Mouse (Mus musculus): ENCODE data around the gene Ptprb.

The Ptprb gene

DNA sequence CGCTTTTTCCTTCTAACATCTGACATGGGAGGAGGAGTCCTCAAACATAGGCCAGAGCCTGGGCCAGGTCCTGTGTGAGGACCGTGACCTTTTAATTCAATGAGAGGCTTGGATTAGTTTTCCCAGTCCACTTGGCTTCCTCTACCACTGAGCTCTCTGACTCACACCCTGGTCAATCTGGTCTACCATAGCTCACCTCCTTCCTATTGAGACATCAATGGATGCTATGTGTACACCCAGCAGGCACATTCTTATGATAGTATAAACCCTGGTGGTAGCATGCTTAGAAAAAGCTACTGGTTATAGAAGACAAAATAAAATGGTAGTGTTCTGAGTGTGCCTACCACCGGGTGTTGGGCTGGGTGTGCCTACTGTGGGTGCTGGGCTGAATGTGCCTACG lies 21.1 kb downstream of the Ptprb start:
- no peak for DNase-seq (ENCODE audit: low spot score)

DNA sequence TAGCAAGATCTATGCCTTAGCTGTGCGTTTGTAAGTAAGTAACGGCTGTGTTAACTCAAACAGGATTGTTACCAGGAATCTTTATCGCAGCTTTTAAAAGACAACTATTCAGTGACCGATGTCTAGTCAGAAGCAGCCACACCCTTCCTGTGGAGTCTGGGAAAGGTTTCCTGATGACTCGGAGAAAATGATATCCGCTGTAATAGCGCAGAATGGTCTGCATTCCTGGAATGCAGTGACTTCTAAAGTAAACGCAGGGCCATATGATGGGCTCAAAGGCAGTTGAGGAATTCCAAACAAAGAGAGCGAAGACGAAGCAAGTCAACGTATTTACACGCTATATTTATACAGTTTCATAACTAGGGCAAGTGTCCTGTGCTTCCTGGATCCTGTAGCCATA lies 22.5 kb downstream of the Ptprb start:
- peak; percentile 45 for DNase-seq (ENCODE audit: low spot score)

DNA sequence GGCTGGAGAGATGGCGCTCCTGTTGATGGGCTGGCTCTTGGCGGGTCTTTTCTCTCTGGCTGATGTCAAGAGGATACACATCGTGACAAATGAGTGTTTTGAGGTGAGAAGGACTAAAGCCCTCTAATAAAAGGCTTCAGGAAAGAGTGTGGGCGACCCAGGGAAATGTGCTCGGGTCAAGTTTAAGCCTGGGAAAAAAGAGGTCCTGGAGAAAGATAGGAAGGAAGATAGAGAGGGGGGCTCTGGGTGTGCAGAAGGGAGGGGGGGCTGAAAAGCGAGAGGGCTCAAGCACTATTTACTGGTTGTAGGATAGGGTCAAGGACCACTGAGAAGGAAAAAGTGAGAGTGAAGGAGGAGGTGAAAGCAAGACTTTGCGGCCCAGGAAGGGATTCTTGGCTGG lies 25.5 kb downstream of the Ptprb start:
- DNase-seq (ENCODE audit: low spot score): no peak

GRCm38 (mm10) chr10:116301258-116301657 lies 25.9 kb downstream of the Ptprb start:
- DNase-seq (ENCODE audit: low spot score): peak; percentile 80

DNA sequence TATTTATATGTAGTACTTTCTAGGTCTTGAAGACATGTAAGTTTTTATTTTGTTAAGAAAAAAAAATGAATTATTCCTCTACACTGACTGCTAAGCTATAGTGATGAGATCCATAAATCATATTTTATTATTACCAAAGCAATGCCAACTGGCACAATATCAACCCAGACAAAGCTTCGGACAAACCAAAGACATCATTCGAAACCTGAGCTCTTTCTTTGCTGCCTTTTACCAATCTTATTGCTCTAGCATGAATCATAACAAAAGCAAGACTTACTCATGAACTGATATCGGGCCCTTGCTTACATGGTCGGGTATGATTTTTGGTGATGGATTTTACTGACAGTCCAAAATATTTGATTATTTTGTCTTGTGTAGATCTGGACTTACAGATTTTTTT lies 29.0 kb downstream of the Ptprb start:
- no peak for DNase-seq (ENCODE audit: low spot score)

GRCm38 (mm10) chr10:116309460-116309859 lies 34.1 kb downstream of the Ptprb start:
- DNase-seq (ENCODE audit: low spot score): no peak

- DNase-seq (ENCODE audit: low spot score): peak; percentile 43
These were observed 35.3 kb downstream of the Ptprb start for GRCm38 (mm10) chr10:116310516-116311210.

- DNase-seq (ENCODE audit: low spot score): peak; percentile 76
These were observed 43.9 kb downstream of the Ptprb start for GRCm38 (mm10) chr10:116319246-116319645.

DNA sequence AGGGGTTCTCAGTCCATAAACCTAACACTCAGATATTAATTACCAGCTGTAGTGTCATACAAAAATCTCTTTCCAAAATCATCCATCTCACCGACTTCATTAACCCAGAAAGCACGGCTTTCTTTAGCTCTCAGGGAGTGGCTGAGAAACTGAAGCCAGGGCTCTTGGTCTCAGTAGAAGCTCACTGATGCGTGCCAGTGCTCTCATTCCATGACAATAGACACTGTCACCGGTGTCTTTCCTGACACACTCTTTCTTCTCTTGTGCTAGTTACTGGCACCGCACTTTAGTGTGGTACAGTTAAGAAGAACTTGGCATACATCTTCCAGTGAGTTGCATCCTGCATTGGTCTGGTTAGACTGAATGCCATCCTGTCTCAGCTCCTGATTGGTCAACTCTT lies 53.8 kb downstream of the Ptprb start:
- no peak for DNase-seq (ENCODE audit: low spot score)

DNA sequence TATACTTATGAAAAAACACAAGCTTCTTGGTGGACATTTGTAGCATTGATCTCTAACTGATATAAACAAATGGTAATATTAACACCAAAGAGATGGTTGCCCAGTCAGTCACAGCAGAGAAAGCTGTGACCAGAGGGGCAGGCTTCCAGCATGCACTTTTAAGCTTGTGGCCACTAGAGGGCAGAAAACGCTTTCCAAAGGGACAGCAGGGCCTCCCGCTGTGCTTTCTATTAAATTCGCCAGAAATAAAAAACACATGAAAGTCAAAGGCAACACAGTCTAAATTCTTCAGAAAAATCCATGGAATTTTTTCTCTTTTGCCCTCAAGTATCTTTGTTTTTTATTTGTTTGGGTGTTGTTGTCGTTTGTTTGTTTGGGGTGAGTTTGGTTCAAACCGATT lies 55.1 kb downstream of the Ptprb start:
- peak; percentile 71 for DNase-seq (ENCODE audit: low spot score)

DNA sequence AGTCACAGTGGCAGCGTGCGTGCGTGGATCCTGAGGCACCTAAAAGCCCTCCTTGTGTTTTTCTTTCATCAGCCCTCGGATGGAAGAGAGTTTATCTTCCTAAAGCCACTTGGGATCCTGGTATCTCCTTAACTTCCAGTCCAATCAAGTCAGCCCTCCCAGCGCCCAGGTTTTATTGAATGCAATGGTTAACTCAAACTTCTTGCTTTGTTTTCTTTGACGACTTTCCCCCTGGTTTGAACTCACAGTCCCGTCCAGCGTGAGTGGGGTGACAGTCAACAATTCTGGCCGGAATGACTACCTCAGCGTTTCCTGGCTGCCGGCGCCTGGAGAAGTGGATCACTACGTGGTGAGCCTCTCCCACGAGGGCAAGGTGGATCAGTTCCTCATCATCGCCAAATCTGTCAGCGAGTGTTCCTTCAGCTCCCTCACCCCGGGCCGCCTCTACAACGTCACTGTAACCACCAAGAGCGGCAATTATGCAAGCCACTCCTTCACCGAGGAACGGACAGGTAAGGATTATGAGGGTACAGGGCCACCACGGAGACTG lies 55.7 kb downstream of the Ptprb start:
- no peak for DNase-seq (ENCODE audit: low spot score)

DNA sequence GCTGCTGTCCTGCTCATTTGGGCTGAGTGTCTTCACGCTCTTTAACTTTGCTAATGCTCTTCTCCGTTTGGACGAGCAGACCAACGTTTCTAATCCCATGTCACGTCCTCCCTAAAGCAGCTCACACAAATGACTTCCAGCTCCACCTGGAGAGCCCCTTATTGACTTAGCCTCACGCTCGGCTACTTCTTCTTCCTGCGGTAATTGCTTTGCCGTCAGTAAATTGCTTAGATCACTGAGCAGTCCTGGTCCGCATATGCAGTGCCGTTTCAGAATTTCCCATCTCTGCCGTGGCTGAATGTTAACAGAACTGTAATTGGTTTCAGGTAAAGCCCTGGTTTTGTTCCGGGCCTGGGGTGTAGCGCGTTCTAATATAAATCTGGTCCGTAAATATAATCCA lies 58.3 kb downstream of the Ptprb start:
- DNase-seq (ENCODE audit: low spot score): no peak

- no peak for DNase-seq (ENCODE audit: low spot score)
These were observed 58.8 kb downstream of the Ptprb start for GRCm38 (mm10) chr10:116334120-116334519.

DNA sequence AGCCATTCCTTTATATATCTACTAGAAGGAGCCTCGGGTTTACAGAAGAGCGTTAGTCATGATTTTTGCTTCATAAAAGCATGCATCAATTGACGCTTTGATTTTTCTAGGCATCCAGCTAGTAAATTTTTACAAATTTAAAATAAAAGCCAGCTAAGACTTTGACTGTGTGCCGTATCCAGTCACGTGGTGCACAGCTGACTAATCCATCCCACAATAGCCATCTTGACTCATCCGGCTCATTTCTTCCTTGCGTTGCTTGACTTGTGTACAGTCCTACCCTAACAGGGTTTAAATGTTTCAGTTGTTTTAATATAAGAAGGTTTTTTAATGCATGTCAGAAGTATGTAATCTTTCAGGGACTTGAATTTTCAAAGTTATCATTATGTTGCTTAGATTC lies 60.0 kb downstream of the Ptprb start:
- no peak for DNase-seq (ENCODE audit: low spot score)

DNA sequence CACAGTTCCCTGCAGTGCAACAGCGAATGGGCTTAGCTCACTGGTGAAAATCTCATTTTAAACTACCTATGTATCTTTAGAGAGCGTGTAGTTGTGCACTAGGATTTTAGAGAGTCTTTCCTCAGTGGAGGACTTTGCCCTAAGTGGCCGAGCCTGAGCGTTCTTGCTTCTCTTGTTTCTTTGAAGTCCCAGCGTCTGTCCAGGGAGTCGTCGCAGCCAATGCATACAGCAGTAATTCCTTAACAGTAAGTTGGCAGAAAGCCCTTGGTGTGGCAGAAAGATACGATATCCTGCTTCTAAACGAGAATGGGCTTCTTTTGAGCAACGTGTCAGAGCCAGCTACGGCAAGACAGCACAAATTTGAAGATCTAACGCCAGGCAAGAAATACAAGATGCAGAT lies 65.9 kb downstream of the Ptprb start:
- DNase-seq (ENCODE audit: low spot score): no peak

- DNase-seq (ENCODE audit: low spot score): no peak
These were observed 71.4 kb downstream of the Ptprb start for GRCm38 (mm10) chr10:116346618-116347184.

DNA sequence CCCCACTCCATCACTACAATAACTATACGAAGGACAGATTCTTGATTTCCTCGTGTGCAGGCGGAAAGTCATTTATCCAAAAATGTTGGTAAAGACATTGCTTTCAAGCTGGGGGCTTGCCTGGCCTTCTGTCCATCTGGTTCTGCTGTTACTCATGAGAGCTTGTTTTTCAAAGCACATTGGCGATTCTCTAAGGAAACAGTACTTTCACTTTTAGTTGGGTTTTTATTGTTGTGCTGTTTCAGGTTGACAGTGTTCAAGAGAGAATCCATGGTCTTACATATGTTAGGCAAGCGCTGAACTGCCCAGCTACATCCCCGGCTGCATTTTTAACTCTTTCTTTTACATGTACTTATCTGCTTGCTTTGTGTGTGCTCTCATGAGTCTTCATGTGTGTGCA lies 73.7 kb downstream of the Ptprb start:
- DNase-seq (ENCODE audit: low spot score): no peak

DNA sequence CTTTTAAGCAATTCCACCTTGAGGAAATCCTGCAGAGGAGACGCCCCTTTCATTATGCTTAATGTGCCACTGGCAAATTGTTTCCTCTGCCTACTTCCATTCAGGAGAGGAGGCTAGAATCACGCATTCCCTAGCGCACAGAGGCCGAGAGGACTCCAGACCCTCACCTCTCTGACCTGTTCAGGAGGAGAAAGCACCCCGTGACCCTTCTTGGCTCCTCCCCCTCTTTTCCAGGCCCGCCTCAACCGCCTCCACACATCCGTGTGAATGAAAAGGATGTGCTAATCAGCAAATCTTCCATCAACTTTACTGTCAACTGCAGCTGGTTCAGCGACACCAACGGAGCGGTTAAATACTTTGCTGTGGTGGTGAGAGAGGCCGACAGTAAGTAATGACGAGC lies 75.2 kb downstream of the Ptprb start:
- no peak for DNase-seq (ENCODE audit: low spot score)

DNA sequence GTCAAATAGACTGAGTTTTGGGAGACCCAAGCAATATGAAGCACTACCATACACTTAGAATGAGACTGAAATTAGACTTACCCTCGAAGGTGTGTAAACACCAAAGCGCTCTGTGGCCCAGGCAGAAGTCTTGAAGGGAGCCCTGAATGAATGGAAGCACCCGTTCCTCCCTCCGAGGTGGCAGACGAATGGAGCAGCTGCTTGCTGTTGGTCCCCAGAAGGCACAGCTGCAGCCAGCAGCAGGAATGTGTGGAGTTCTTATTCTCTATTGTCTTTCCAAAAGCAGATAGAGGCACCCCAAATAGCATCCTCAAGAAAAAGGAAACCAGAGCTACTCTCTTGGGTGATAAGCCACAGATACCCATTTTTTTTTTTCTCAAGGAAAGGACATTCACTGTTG lies 79.0 kb downstream of the Ptprb start:
- DNase-seq (ENCODE audit: low spot score): no peak

- DNase-seq (ENCODE audit: low spot score): no peak
These were observed 86.9 kb downstream of the Ptprb start for GRCm38 (mm10) chr10:116362181-116362580.

- DNase-seq (ENCODE audit: low spot score): no peak
These were observed 87.3 kb downstream of the Ptprb start for GRCm38 (mm10) chr10:116362645-116363044.

DNA sequence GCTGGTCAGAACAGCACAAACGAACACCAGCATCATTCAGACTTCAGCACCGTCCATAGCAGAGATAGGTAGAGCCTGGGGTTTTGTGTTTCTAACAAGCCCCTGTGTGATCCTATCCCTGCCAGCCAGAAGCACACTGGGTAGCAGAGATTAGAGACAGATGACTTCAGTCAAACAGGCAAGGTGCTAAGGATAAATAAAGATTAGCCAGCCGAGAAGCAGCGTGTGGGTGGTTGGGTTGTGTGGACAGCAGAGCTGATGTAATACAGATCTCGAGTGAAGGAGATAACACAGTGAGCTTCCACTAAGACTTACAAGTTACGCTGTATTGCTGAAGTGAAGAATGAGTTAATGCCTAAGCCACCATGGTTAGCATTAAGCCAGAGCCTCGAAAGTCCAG lies 89.4 kb downstream of the Ptprb start:
- DNase-seq (ENCODE audit: low spot score): no peak

- no peak for DNase-seq (ENCODE audit: low spot score)
These were observed 95.8 kb downstream of the Ptprb start for GRCm38 (mm10) chr10:116370991-116371725.
